Mouse (Mus musculus): ENCODE data around the gene Sva.

The Sva gene

DNA sequence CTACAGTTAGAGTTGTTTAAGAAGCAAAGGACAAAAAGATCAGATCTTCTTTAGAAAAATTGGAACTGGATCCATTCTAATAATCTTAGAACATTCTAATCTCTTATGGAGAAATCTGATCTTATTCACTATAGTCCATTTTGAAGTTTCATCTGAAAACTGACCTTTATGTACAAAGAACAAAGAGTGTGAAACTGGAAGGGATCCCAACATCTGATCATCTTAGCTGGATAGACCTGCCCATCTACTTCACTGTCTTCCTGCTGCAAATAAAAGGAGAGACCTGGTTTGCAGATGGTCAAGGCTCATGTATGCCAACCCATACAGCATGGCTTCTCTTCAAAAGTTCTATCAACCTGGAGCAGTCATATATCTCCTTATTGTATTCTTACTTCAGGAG, at the start of gene Sva:
Sva (plus strand) TSS at position 301 of the 400 bp plus-strand sequence.
- DNase-seq (ENCODE audit: low spot score in 2 of 2), result no peak

Data from urinary bladder, postnatal 4 days (tissue).